Comparison of ENCODE assay signal across 8 mouse cellular contexts in genomic region chr10:127662666-127663253, GRCm38 (mm10). TPM values are rescaled to one million over a fixed set of nuclear protein-coding genes. Genes with fewer than 3 reads are reported as not detected.
A peak's percentile ranks its signal among the peaks of the same experiment; 100 is the strongest.
DNase-seq lines count a peak whose midpoint lies in the region; ATAC-seq and TF ChIP-seq lines count a peak whose summit lies in the region.

No protein-coding gene starts in this region.

- H3K27me3 ChIP-seq in limb, embryonic 13.5 days, result no peaks in the 10 kb centered on the region
- H3K27me3 ChIP-seq in midbrain, postnatal 0 days (ENCODE audit: insufficient read depth, low read length), result peaks cover 55% of the 10 kb centered on the region

- H3K9me3 ChIP-seq in limb, embryonic 13.5 days, result no peaks in the 10 kb centered on the region
- no peaks in the 10 kb centered on the region for H3K9me3 ChIP-seq in midbrain, postnatal 0 days (ENCODE audit: low read length)

- H3K36me3 ChIP-seq in limb, embryonic 13.5 days, result peaks cover 55% of the 10 kb centered on the region
- no peaks in the 10 kb centered on the region for H3K36me3 ChIP-seq in midbrain, postnatal 0 days (ENCODE audit: insufficient read depth, low read length)

- H3K27ac ChIP-seq in limb, embryonic 13.5 days, result peak overlapping the region; percentile 85
- H3K27ac ChIP-seq in midbrain, postnatal 0 days (ENCODE audit: low read depth, low read length), result no peak overlapping the region

- DNase-seq in retina, postnatal 1 day, result peak; percentile 70
- DNase-seq in retina, embryonic 14.5 days (ENCODE audit: low spot score), result no peak
- peak; percentile 60 to 67 for DNase-seq in cerebellum, postnatal 25 days
- DNase-seq in heart, postnatal 10 days, result peak; percentile 32 to 41
- DNase-seq in midbrain, postnatal 0 days (ENCODE audit: low spot score), result peak; percentile 19
- DNase-seq in layer of hippocampus, adult 9-11 months, result no peak
- no peak for DNase-seq in right cerebral cortex, adult 2 months (ENCODE audit: low spot score in 2 of 2)

- peak overlapping the region; percentile 25 for H3K4me3 ChIP-seq in limb, embryonic 13.5 days
- no peak overlapping the region for H3K4me3 ChIP-seq in midbrain, postnatal 0 days (ENCODE audit: low read depth, low read length)

- peak overlapping the region; percentile 94 for H3K9ac ChIP-seq in limb, embryonic 13.5 days
- no peak overlapping the region for H3K9ac ChIP-seq in midbrain, postnatal 0 days (replicated peaks; ENCODE audit: low read length, poor library complexity, severe bottlenecking)

- peak; percentile 22 for TF ChIP-seq CTCF in midbrain, postnatal 0 days (IDR thresholded peaks at IDR 0.05)

- WGBS in limb, embryonic 13.5 days, result 18% methylated on average over 19 of the region's 19 CpGs
- 20% methylated on average over 19 of the region's 19 CpGs for WGBS in midbrain, postnatal 0 days

- intact Hi-C loops in heart, postnatal 10 days (cut with DNase I), result loop anchor here (10.0 kb wide), 2 partner anchors 368 to 468 kb away; partner anchors contain the start of genes Arhgef25 and Dtx3

- peak overlapping the region; percentile 94 for H3K4me2 ChIP-seq in limb, embryonic 13.5 days (replicated peaks)
- peak overlapping the region; percentile 37; the same call in 1 of the 2 replicates for H3K4me2 ChIP-seq in midbrain, postnatal 0 days (ENCODE audit: low read depth, low read length, poor library complexity, severe bottlenecking)

- ATAC-seq in limb, embryonic 13.5 days (ENCODE audit: low FRiP score, low read depth), result no peak
- ATAC-seq in midbrain, postnatal 0 days (ENCODE audit: low FRiP score), result no peak

- peaks cover 55% of the 10 kb centered on the region for H3K4me1 ChIP-seq in limb, embryonic 13.5 days
- H3K4me1 ChIP-seq in midbrain, postnatal 0 days (ENCODE audit: insufficient read depth, low read length), result peaks cover 6% of the 10 kb centered on the region; the same call in 1 of the 2 replicates

RNA-seq across cellular contexts. Expression of gene Nemp1, which starts 3.9 kb away (rescaled TPM):
- total RNA-seq in heart, postnatal 10 days (2021), result 1 to 10 TPM; 5.0 to 7.0 TPM
- 9.3 and 9.9 TPM in 2 replicates for polyA plus RNA-seq in limb, embryonic 13.5 days (2015; fragmentation: Nextera tagmentation; extraction: Ambion mirVana)
- total RNA-seq in midbrain, postnatal 0 days (2014; rRNA removed), result 3.2 and 3.7 TPM in 2 replicates
- 1.4 and 1.7 TPM in 2 replicates for polyA plus RNA-seq in midbrain, postnatal 0 days (2015; fragmentation: Nextera tagmentation; extraction: Ambion mirVana)

RNA-seq across cellular contexts. Expression of gene Nab2, which starts 5.6 kb away (rescaled TPM):
- 10 to 100 TPM in 1 of 2 experiments, 1 to 10 TPM in 1; 8.5 to 11.7 TPM for total RNA-seq in heart, postnatal 10 days (2021)
- polyA plus RNA-seq in limb, embryonic 13.5 days (2015; fragmentation: Nextera tagmentation; extraction: Ambion mirVana), result 18.1 and 18.5 TPM in 2 replicates
- 4.8 and 5.6 TPM in 2 replicates for total RNA-seq in midbrain, postnatal 0 days (2014; rRNA removed)
- polyA plus RNA-seq in midbrain, postnatal 0 days (2015; fragmentation: Nextera tagmentation; extraction: Ambion mirVana), result 1.4 and 1.6 TPM in 2 replicates

RNA-seq across cellular contexts. Expression of gene Stat6, which starts 20.0 kb away (rescaled TPM):
- 10 to 100 TPM; 45.9 to 46.8 TPM for total RNA-seq in heart, postnatal 10 days (2021)
- 14.3 and 15.0 TPM in 2 replicates for polyA plus RNA-seq in limb, embryonic 13.5 days (2015; fragmentation: Nextera tagmentation; extraction: Ambion mirVana)
- total RNA-seq in midbrain, postnatal 0 days (2014; rRNA removed), result 6.1 and 10.2 TPM in 2 replicates
- polyA plus RNA-seq in midbrain, postnatal 0 days (2015; fragmentation: Nextera tagmentation; extraction: Ambion mirVana), result 3.9 and 4.3 TPM in 2 replicates

RNA-seq across cellular contexts. Expression of gene Lrp1, which starts 41.8 kb away (rescaled TPM):
- total RNA-seq in heart, postnatal 10 days (2021), result 10 to 100 TPM; 95.8 to 96.3 TPM
- polyA plus RNA-seq in limb, embryonic 13.5 days (2015; fragmentation: Nextera tagmentation; extraction: Ambion mirVana), result 123 and 127 TPM in 2 replicates
- total RNA-seq in midbrain, postnatal 0 days (2014; rRNA removed), result 297 and 319 TPM in 2 replicates
- 79.8 and 84.4 TPM in 2 replicates for polyA plus RNA-seq in midbrain, postnatal 0 days (2015; fragmentation: Nextera tagmentation; extraction: Ambion mirVana)

RNA-seq across cellular contexts. Expression of gene Myo1a, which starts 42.2 kb away (rescaled TPM):
- not detected for total RNA-seq in heart, postnatal 10 days (2021)
- 0.31 and 0.42 TPM in 2 replicates for polyA plus RNA-seq in limb, embryonic 13.5 days (2015; fragmentation: Nextera tagmentation; extraction: Ambion mirVana)
- 0.57 and 0.77 TPM in 2 replicates for total RNA-seq in midbrain, postnatal 0 days (2014; rRNA removed)
- 0.13 and 0.15 TPM in 2 replicates for polyA plus RNA-seq in midbrain, postnatal 0 days (2015; fragmentation: Nextera tagmentation; extraction: Ambion mirVana)

Comparison
In these comparisons a context has a peak if more than half of its experiments do, and no peak if none do; other contexts are left out.
1. DNase-seq: peak in retina, postnatal 1 day (single experiment), cerebellum, postnatal 25 days (2 of 2), heart, postnatal 10 days (2 of 2) and midbrain, postnatal 0 days (single experiment); none in retina, embryonic 14.5 days (single experiment), layer of hippocampus, adult 9-11 months (single experiment) and right cerebral cortex, adult 2 months (0 of 2).